Mouse (Mus musculus): ENCODE data around the gene Tom1l2.

- no peak for TF ChIP-seq CTCF (IDR thresholded peaks at IDR 0.05; ENCODE audit: control insufficient read depth, insufficient read depth, insufficient replicate concordance, low read depth, low read length)
- no peak for TF ChIP-seq POLR2A (IDR thresholded peaks at IDR 0.05; ENCODE audit: control insufficient read depth, low read depth, low read length)
Observed at GRCm38 (mm10) chr11:60369448-60369847, 16.7 kb upstream of the Tom1l2 start.

Measured in testis, adult 2 months (tissue).